Mouse (Mus musculus): Measurements from ENCODE around the gene Tmem110.

DNA sequence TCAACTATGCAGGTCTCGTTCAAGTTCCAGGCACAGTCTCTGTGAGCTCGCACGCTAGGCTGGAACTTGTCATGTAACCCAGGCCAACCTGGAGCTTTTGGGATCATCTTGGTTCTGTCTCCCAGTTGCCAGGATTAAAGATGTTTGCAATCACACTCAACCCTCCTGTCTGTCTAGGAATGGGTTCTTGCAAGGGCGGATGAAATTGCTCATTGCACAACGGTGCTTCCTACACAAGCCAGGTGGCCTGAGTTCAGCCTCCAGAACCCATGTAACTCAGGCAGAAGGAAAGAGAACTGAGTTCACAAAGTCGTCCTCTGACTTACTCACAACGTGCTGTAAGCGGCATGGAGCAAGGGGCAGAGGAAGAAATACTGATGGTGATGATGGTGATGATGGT, 85.8 kb downstream of the Tmem110 start:
- TF ChIP-seq POLR2A (IDR thresholded peaks at IDR 0.05; ENCODE audit: control insufficient read depth in 1 of 2, insufficient read depth in 1 of 2, low read depth in 1 of 2, low read length in 2 of 2, poor library complexity in 1 of 2) (no peak), CTCF (IDR thresholded peaks at IDR 0.05 in 2 of 3, conservative IDR thresholded peaks at IDR 0.05 in 1 of 3; ENCODE audit: control insufficient read depth in 1 of 3, insufficient read depth in 1 of 3, low read depth in 2 of 3, low read length in 3 of 3, poor library complexity in 1 of 3, severe bottlenecking in 1 of 3) (no peak), CHD2 (IDR thresholded peaks at IDR 0.05; ENCODE audit: low read length) (no peak), MAX (IDR thresholded peaks at IDR 0.05; ENCODE audit: low read length) (no peak), POLR2AphosphoS5 (IDR thresholded peaks at IDR 0.05; ENCODE audit: borderline replicate concordance, low read depth, low read length) (no peak), MYB (IDR thresholded peaks at IDR 0.05; ENCODE audit: low read depth, low read length) (no peak)
